Mouse (Mus musculus): ENCODE data around the gene Vsig8. TPM values are rescaled to one million over a fixed set of nuclear protein-coding genes. Genes with fewer than 3 reads are reported as not detected.

Gene Vsig8
- polyA plus RNA-seq, 1 experiment: 0.52 TPM

- TF ChIP-seq CTCF (IDR thresholded peaks at IDR 0.05; ENCODE audit: extremely low read depth, insufficient read depth, low read length) (no peak), POLR2A (IDR thresholded peaks at IDR 0.05; ENCODE audit: extremely low read depth, insufficient read depth, low read length) (no peak)
- Histone ChIP-seq H3K27ac (ENCODE audit: insufficient read depth, low read length) (no peak overlapping the region), H3K4me1 (ENCODE audit: control insufficient read depth, insufficient read depth, low read length) (no peaks in the 10 kb centered on the region), H3K4me3 (ENCODE audit: insufficient read depth, low read length) (no peak overlapping the region)
Measured at GRCm38 (mm10) chr1:172526380-172527081, 29.2 kb upstream of the Vsig8 start.

DNA sequence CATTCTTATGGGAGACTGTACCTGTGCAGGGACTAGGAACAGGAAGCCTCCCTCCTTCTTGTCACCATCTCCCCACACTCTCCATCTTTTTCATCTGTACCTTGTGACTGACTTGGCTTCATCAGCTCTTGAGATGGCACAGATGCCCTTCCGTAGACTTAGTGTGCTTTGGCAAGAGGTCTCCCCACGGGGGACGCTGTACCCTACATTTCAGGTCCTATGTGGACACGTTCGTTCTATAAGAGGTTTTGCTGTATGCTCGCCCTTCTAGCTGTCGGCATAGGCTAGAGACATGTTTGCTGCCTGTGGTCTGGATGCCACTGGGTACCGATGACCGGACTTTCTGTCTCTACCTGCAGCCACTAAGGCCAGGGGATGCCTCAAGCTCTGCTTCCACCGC, 28.3 kb upstream of the Vsig8 start:
- Histone ChIP-seq H3K4me3 (ENCODE audit: insufficient read depth, low read length) (no peak overlapping the region), H3K27ac (ENCODE audit: insufficient read depth, low read length) (no peak overlapping the region), H3K4me1 (ENCODE audit: control insufficient read depth, insufficient read depth, low read length) (no peaks in the 10 kb centered on the region)
- TF ChIP-seq POLR2A (IDR thresholded peaks at IDR 0.05; ENCODE audit: extremely low read depth, insufficient read depth, low read length) (no peak), CTCF (IDR thresholded peaks at IDR 0.05; ENCODE audit: extremely low read depth, insufficient read depth, low read length) (no peak)

- Histone ChIP-seq H3K4me1 (ENCODE audit: control insufficient read depth, insufficient read depth, low read length) (no peaks in the 10 kb centered on the region), H3K27ac (ENCODE audit: insufficient read depth, low read length) (no peak overlapping the region), H3K4me3 (ENCODE audit: insufficient read depth, low read length) (no peak overlapping the region)
- no peak for TF ChIP-seq POLR2A (IDR thresholded peaks at IDR 0.05; ENCODE audit: extremely low read depth, insufficient read depth, low read length)
- peak; percentile 99 for TF ChIP-seq CTCF (IDR thresholded peaks at IDR 0.05; ENCODE audit: extremely low read depth, insufficient read depth, low read length)
Measured at GRCm38 (mm10) chr1:172528701-172529100, 27.0 kb upstream of the Vsig8 start.

- Histone ChIP-seq H3K4me1 (ENCODE audit: control insufficient read depth, insufficient read depth, low read length) (no peaks in the 10 kb centered on the region), H3K27ac (ENCODE audit: insufficient read depth, low read length) (no peak overlapping the region), H3K4me3 (ENCODE audit: insufficient read depth, low read length) (no peak overlapping the region)
- TF ChIP-seq CTCF (IDR thresholded peaks at IDR 0.05; ENCODE audit: extremely low read depth, insufficient read depth, low read length): no peak
- TF ChIP-seq POLR2A (IDR thresholded peaks at IDR 0.05; ENCODE audit: extremely low read depth, insufficient read depth, low read length): no peak
Measured at GRCm38 (mm10) chr1:172530544-172531220, 25.1 kb upstream of the Vsig8 start.

GRCm38 (mm10) chr1:172532551-172532950, 23.2 kb upstream of the Vsig8 start:
- Histone ChIP-seq H3K4me1 (ENCODE audit: control insufficient read depth, insufficient read depth, low read length) (no peaks in the 10 kb centered on the region), H3K27ac (ENCODE audit: insufficient read depth, low read length) (no peak overlapping the region), H3K4me3 (ENCODE audit: insufficient read depth, low read length) (no peak overlapping the region)
- no peak for TF ChIP-seq CTCF (IDR thresholded peaks at IDR 0.05; ENCODE audit: extremely low read depth, insufficient read depth, low read length)
- TF ChIP-seq POLR2A (IDR thresholded peaks at IDR 0.05; ENCODE audit: extremely low read depth, insufficient read depth, low read length): no peak

DNA sequence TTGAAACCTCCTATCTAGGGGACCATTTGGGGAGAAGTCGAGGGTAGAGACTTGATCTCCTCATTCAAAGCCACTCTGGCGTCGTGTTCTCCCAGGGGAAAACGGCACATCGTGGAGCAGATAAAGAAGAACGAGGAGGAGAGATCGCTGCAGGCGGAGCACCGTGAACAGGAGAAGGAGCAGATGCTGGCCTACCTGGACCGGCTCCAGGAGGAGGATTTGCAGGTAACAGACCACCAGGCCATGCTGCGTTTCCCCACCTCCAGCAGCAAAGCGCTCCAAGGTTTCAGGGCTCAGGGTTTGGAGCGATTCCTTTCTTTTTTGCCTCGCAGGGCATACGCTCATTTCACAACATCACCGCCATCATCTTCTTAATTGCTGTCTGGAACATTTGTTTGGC, 20.6 kb upstream of the Vsig8 start:
- TF ChIP-seq CTCF (IDR thresholded peaks at IDR 0.05; ENCODE audit: extremely low read depth, insufficient read depth, low read length) (no peak), POLR2A (IDR thresholded peaks at IDR 0.05; ENCODE audit: extremely low read depth, insufficient read depth, low read length) (no peak)

DNA sequence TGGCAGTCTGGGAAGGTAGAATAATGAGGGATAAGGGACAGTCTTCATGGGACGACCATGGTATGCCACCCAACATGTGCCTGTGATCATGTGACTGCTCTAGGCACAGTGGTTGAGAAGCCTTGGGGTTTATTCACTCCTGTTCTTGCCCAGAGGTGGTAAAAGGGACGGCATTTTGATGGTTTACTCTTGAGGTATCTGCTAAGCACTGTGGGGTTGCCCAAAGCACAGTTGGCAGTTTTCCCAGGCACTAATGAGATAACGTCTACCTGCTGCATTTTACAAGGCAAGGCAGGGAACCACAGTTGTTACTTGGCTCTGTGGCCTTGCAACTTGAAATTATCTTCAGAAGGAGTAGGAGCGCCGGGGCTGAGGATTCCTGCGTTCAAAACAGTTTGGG, 15.9 kb upstream of the Vsig8 start:
- no peak overlapping the region for H3K4me3 ChIP-seq (ENCODE audit: insufficient read depth, low read length)
- no peaks in the 10 kb centered on the region for H3K4me1 ChIP-seq (ENCODE audit: control insufficient read depth, insufficient read depth, low read length)
- TF ChIP-seq CTCF (IDR thresholded peaks at IDR 0.05; ENCODE audit: extremely low read depth, insufficient read depth, low read length): no peak
- no peak for TF ChIP-seq POLR2A (IDR thresholded peaks at IDR 0.05; ENCODE audit: extremely low read depth, insufficient read depth, low read length)
- H3K27ac ChIP-seq (ENCODE audit: insufficient read depth, low read length): no peak overlapping the region

More for the DNA sequence above, 20.6 kb upstream of the Vsig8 start:
- Histone ChIP-seq H3K27ac (ENCODE audit: insufficient read depth, low read length) (no peak overlapping the region), H3K4me3 (ENCODE audit: insufficient read depth, low read length) (no peak overlapping the region), H3K4me1 (ENCODE audit: control insufficient read depth, insufficient read depth, low read length) (no peaks in the 10 kb centered on the region)

GRCm38 (mm10) chr1:172540283-172540820, 15.4 kb upstream of the Vsig8 start:
- no peak for TF ChIP-seq POLR2A (IDR thresholded peaks at IDR 0.05; ENCODE audit: extremely low read depth, insufficient read depth, low read length)
- no peak for TF ChIP-seq CTCF (IDR thresholded peaks at IDR 0.05; ENCODE audit: extremely low read depth, insufficient read depth, low read length)
- no peaks in the 10 kb centered on the region for H3K4me1 ChIP-seq (ENCODE audit: control insufficient read depth, insufficient read depth, low read length)
- no peak overlapping the region for H3K4me3 ChIP-seq (ENCODE audit: insufficient read depth, low read length)
- H3K27ac ChIP-seq (ENCODE audit: insufficient read depth, low read length): no peak overlapping the region

GRCm38 (mm10) chr1:172546062-172546461, 9.7 kb upstream of the Vsig8 start:
- Histone ChIP-seq H3K4me3 (ENCODE audit: insufficient read depth, low read length) (no peak overlapping the region), H3K4me1 (ENCODE audit: control insufficient read depth, insufficient read depth, low read length) (no peaks in the 10 kb centered on the region), H3K27ac (ENCODE audit: insufficient read depth, low read length) (no peak overlapping the region)
- no peak for TF ChIP-seq POLR2A (IDR thresholded peaks at IDR 0.05; ENCODE audit: extremely low read depth, insufficient read depth, low read length)
- no peak for TF ChIP-seq CTCF (IDR thresholded peaks at IDR 0.05; ENCODE audit: extremely low read depth, insufficient read depth, low read length)

DNA sequence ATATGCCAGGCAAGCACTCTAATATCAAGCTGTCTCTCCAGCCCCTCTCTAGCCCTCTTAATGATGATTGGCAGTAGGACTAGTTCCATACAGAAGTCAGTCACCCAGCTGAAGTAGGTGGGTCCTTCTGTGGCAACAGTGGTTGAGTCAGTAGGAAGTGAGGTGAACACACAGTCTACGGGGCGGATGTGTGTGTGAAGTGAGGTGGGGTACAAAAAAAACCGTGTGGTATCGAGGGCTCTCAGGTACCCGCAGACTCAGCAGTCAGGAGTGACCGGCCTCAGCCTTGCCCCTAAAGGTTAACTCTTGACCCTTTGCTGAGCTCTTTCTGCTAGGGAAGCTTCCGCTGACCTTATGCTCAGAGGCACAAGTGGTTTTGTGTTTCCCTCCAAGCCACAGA, 7.2 kb upstream of the Vsig8 start:
- TF ChIP-seq POLR2A (IDR thresholded peaks at IDR 0.05; ENCODE audit: extremely low read depth, insufficient read depth, low read length) (no peak), CTCF (IDR thresholded peaks at IDR 0.05; ENCODE audit: extremely low read depth, insufficient read depth, low read length) (no peak)
- no peaks in the 10 kb centered on the region for H3K4me1 ChIP-seq (ENCODE audit: control insufficient read depth, insufficient read depth, low read length)
- H3K27ac ChIP-seq (ENCODE audit: insufficient read depth, low read length): no peak overlapping the region
- H3K4me3 ChIP-seq (ENCODE audit: insufficient read depth, low read length): no peak overlapping the region

All from cortical plate, adult 2 months (tissue).